Mouse (Mus musculus): ENCODE data around the gene Rnf215. TPM values are rescaled to one million over a fixed set of nuclear protein-coding genes. Genes with fewer than 3 reads are reported as not detected.
"Not testable (repeated sequence)": the region's sequence is repeated elsewhere in the genome, so short reads cannot be mapped to it uniquely, and the experiment has no call there.

The Rnf215 gene
- total and polyA plus RNA-seq, 3 experiments = 14.9 to 24.8 (median 24.3) TPM

DNA sequence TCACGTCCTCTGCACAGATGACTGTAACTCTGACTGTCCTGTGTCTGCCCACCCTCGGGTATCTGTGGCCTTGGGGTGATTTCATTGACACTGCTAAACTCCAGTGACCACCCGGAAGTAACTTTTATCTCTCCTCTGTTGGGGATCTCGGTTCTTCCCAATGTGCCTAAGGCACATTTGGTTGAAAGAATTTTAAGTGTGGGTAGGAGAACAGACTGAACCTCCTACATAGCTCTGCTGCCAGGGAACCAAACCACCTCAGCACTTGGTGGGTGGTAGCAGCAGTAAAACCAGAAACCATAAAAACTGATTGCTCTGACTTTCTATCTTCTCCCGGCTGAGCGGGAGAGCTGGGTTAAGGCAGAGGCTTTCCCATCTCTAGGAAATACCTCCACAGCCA lies 29.6 kb upstream of the Rnf215 start:
- Histone ChIP-seq H3K4me3 (replicated peaks in 1 of 3; ENCODE audit: low read depth in 2 of 3, low read length in 2 of 3, poor library complexity in 1 of 3) (no peak overlapping the region), H3K9me3 (replicated peaks; ENCODE audit: low read length) (no peaks in the 10 kb centered on the region), H3K36me3 (replicated peaks in 1 of 2; ENCODE audit: control insufficient read depth in 1 of 2, insufficient read depth in 1 of 2, low read length in 1 of 2) (peaks cover 56 to 85% of the 10 kb centered on the region in 2 experiments), H3K4me2 (ENCODE audit: insufficient read depth, low read depth, poor library complexity, severe bottlenecking) (no peak overlapping the region), H3K27ac (ENCODE audit: insufficient read depth, low read depth) (no peak overlapping the region), H3K27me3 (replicated peaks) (no peaks in the 10 kb centered on the region), H3K9ac (ENCODE audit: insufficient read depth, low read depth) (no peak overlapping the region), H3K79me2 (replicated peaks; ENCODE audit: control insufficient read depth, extremely low read depth, insufficient read depth, poor library complexity, severe bottlenecking) (no peaks in the 10 kb centered on the region), H3K4me1 (ENCODE audit: control insufficient read depth in 1 of 2, insufficient read depth in 2 of 2) (no peaks in the 10 kb centered on the region)
- dilution Hi-C loops (cut with MboI; ENCODE audit: extremely low pct_ligation_motif_present, extremely low pct_unique_long_range_greater_than_20kb, low sequenced_read_pairs) (no loop called here), in situ Hi-C loops (cut with MboI; ENCODE audit: low pct_ligation_motif_present, low pct_unique_long_range_greater_than_20kb, low sequenced_read_pairs) (no loop called here)
- no peak for DNase-seq (ENCODE audit: extremely low read depth)
- TF ChIP-seq NRF1 (IDR thresholded peaks at IDR 0.05; ENCODE audit: low read depth, low read length) = no peak
- TF ChIP-seq USF2 (conservative IDR thresholded peaks at IDR 0.05; ENCODE audit: low read depth, low read length) = no peak
- no peak for TF ChIP-seq NELFE (IDR thresholded peaks at IDR 0.05; ENCODE audit: low read depth, low read length)
- TF ChIP-seq KAT2A (IDR thresholded peaks at IDR 0.05; ENCODE audit: insufficient replicate concordance, low read length) = no peak
- no peak for TF ChIP-seq MEF2A (IDR thresholded peaks at IDR 0.05; ENCODE audit: borderline replicate concordance, low read depth, low read length)
- no peak for TF ChIP-seq TBP (conservative IDR thresholded peaks at IDR 0.05; ENCODE audit: low read depth, low read length)
- TF ChIP-seq CTCF (conservative IDR thresholded peaks at IDR 0.05 in 1 of 2, IDR thresholded peaks at IDR 0.05 in 1 of 2; ENCODE audit: low read depth in 2 of 2, low read length in 2 of 2) = no peak
- no peak for TF ChIP-seq TCF12 (IDR thresholded peaks at IDR 0.05; ENCODE audit: low read depth, low read length)
- TF ChIP-seq MXI1 (IDR thresholded peaks at IDR 0.05; ENCODE audit: low read depth, low read length) = no peak
- TF ChIP-seq MAZ (IDR thresholded peaks at IDR 0.05; ENCODE audit: low read depth, low read length) = no peak
- no peak for TF ChIP-seq CHD2 (IDR thresholded peaks at IDR 0.05; ENCODE audit: low read length)

DNA sequence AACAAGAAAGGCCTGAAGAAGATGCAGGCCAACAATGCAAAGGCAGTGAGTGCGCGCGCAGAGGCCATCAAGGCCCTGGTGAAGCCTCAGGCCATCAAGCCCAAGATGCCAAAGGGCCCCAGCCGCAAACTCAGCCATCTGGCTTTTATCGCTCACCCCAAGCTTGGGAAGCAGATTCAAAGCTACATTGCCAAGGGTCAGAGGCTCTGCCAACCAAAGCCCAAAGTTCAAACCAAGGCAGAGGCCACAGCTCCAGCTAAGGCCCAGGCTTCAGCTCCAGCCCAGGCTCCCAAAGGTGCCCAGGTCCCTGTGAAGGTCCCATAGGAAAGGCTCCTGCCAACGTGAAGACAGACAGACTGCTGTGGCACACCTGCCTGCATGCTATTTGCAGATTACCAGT lies 27.1 kb upstream of the Rnf215 start:
- H3K27me3 ChIP-seq (replicated peaks); H3K4me3 ChIP-seq (replicated peaks in 1 of 3; ENCODE audit: low read depth in 2 of 3, low read length in 2 of 3, poor library complexity in 1 of 3); H3K79me2 ChIP-seq (replicated peaks; ENCODE audit: control insufficient read depth, extremely low read depth, insufficient read depth, poor library complexity, severe bottlenecking); H3K9ac ChIP-seq (ENCODE audit: insufficient read depth, low read depth); H3K27ac ChIP-seq (ENCODE audit: insufficient read depth, low read depth); H3K4me2 ChIP-seq (ENCODE audit: insufficient read depth, low read depth, poor library complexity, severe bottlenecking); H3K4me1 ChIP-seq (ENCODE audit: control insufficient read depth in 1 of 2, insufficient read depth in 2 of 2); H3K9me3 ChIP-seq (replicated peaks; ENCODE audit: low read length); dilution Hi-C loops (cut with MboI; ENCODE audit: extremely low pct_ligation_motif_present, extremely low pct_unique_long_range_greater_than_20kb, low sequenced_read_pairs); in situ Hi-C loops (cut with MboI; ENCODE audit: low pct_ligation_motif_present, low pct_unique_long_range_greater_than_20kb, low sequenced_read_pairs); DNase-seq (ENCODE audit: extremely low read depth): not testable (repeated sequence)
- H3K36me3 ChIP-seq (replicated peaks in 1 of 2; ENCODE audit: control insufficient read depth in 1 of 2, insufficient read depth in 1 of 2, low read length in 1 of 2) = peaks cover 66 to 89% of the 10 kb centered on the region in 2 experiments

DNA sequence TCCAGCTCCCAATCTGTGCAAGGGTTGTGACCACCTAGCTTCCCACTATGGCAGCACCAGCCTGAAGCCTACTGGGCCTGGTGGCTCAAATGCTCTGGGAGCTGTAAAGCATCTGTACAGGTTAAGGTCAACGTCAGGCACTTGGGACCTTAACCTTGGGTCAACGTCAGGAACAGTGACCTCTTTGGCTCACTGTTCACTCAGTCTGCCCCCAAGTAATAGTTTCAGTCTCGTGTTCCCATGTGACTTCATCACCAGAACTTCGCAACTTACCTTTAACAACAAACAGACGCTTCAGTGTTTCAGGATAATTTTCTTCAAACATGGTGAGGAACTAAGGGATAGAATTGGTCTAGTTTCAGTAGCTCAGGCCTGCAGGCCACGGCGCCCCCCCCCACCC lies 26.3 kb upstream of the Rnf215 start:
- H3K27ac ChIP-seq (ENCODE audit: insufficient read depth, low read depth) = no peak overlapping the region
- H3K4me3 ChIP-seq (replicated peaks in 1 of 3; ENCODE audit: low read depth in 2 of 3, low read length in 2 of 3, poor library complexity in 1 of 3) = no peak overlapping the region
- DNase-seq (ENCODE audit: extremely low read depth) = no peak
- in situ Hi-C loops (cut with MboI; ENCODE audit: low pct_ligation_motif_present, low pct_unique_long_range_greater_than_20kb, low sequenced_read_pairs) (no loop called here), dilution Hi-C loops (cut with MboI; ENCODE audit: extremely low pct_ligation_motif_present, extremely low pct_unique_long_range_greater_than_20kb, low sequenced_read_pairs) (no loop called here)
- no peak overlapping the region for H3K4me2 ChIP-seq (ENCODE audit: insufficient read depth, low read depth, poor library complexity, severe bottlenecking)
- H3K9ac ChIP-seq (ENCODE audit: insufficient read depth, low read depth) = no peak overlapping the region
- no peaks in the 10 kb centered on the region for H3K27me3 ChIP-seq (replicated peaks)
- H3K79me2 ChIP-seq (replicated peaks; ENCODE audit: control insufficient read depth, extremely low read depth, insufficient read depth, poor library complexity, severe bottlenecking) = no peaks in the 10 kb centered on the region
- TF ChIP-seq CHD1 (IDR thresholded peaks at IDR 0.05; ENCODE audit: low read depth, low read length) = no peak
- TF ChIP-seq KAT2A (IDR thresholded peaks at IDR 0.05; ENCODE audit: insufficient replicate concordance, low read length) = no peak
- TF ChIP-seq IRF4 (IDR thresholded peaks at IDR 0.05; ENCODE audit: low read depth, low read length) = no peak
- no peak for TF ChIP-seq MYC (IDR thresholded peaks at IDR 0.05; ENCODE audit: low read depth, low read length)
- TF ChIP-seq USF1 (IDR thresholded peaks at IDR 0.05; ENCODE audit: low read depth, low read length) = no peak
- no peak for TF ChIP-seq JUN (IDR thresholded peaks at IDR 0.05; ENCODE audit: insufficient read depth, low read depth, low read length)
- TF ChIP-seq PAX5 (IDR thresholded peaks at IDR 0.05; ENCODE audit: low read length) = no peak
- no peak for TF ChIP-seq NRF1 (IDR thresholded peaks at IDR 0.05; ENCODE audit: low read depth, low read length)
- TF ChIP-seq E2F4 (IDR thresholded peaks at IDR 0.05; ENCODE audit: insufficient replicate concordance, low read depth, low read length) = no peak
- TF ChIP-seq USF2 (conservative IDR thresholded peaks at IDR 0.05; ENCODE audit: low read depth, low read length) = no peak
- TF ChIP-seq RCOR1 (conservative IDR thresholded peaks at IDR 0.05; ENCODE audit: low read depth, low read length) = no peak
- TF ChIP-seq NELFE (IDR thresholded peaks at IDR 0.05; ENCODE audit: low read depth, low read length) = no peak
- TF ChIP-seq MAZ (IDR thresholded peaks at IDR 0.05; ENCODE audit: low read depth, low read length) = no peak
- H3K9me3 ChIP-seq (replicated peaks; ENCODE audit: low read length) = no peaks in the 10 kb centered on the region
- peaks cover 63 to 89% of the 10 kb centered on the region in 2 experiments for H3K36me3 ChIP-seq (replicated peaks in 1 of 2; ENCODE audit: control insufficient read depth in 1 of 2, insufficient read depth in 1 of 2, low read length in 1 of 2)
- no peaks in the 10 kb centered on the region for H3K4me1 ChIP-seq (ENCODE audit: control insufficient read depth in 1 of 2, insufficient read depth in 2 of 2)
